Mouse (Mus musculus) ovary, postnatal 10 days (tissue): Measurements from ENCODE around the gene Ssbp2.

Experiments
- DNase-seq: peaks from one replicate; pipeline ENCODE4 v3.0.0; 2022; ENCODE audit warnings: low spot score

Ssbp2 gene

GRCm38 (mm10) chr13:91461711-91462351 is 1.7 kb downstream of the Ssbp2 start:
- DNase-seq, result peak; percentile 15

GRCm38 (mm10) chr13:91462395-91462794 is 2.3 kb downstream of the Ssbp2 start:
- no peak for DNase-seq

GRCm38 (mm10) chr13:91462893-91463481 is 2.9 kb downstream of the Ssbp2 start:
- DNase-seq, result no peak

- no peak for DNase-seq
These were observed 5.1 kb downstream of the Ssbp2 start for GRCm38 (mm10) chr13:91465002-91465715.

GRCm38 (mm10) chr13:91471566-91471965 is 11.5 kb downstream of the Ssbp2 start:
- DNase-seq, result no peak

GRCm38 (mm10) chr13:91471980-91472379 is 11.9 kb downstream of the Ssbp2 start:
- DNase-seq, result no peak

GRCm38 (mm10) chr13:91473527-91473926 is 13.4 kb downstream of the Ssbp2 start:
- DNase-seq, result no peak

- no peak for DNase-seq
These were observed 13.9 kb downstream of the Ssbp2 start for GRCm38 (mm10) chr13:91474027-91474426.

- no peak for DNase-seq
These were observed 15.8 kb downstream of the Ssbp2 start for GRCm38 (mm10) chr13:91475888-91476287.

GRCm38 (mm10) chr13:91476596-91477100 is 16.6 kb downstream of the Ssbp2 start:
- no peak for DNase-seq

GRCm38 (mm10) chr13:91478011-91478410 is 17.9 kb downstream of the Ssbp2 start:
- no peak for DNase-seq

GRCm38 (mm10) chr13:91484303-91484702 is 24.2 kb downstream of the Ssbp2 start:
- no peak for DNase-seq

GRCm38 (mm10) chr13:91492133-91492532 is 32.0 kb downstream of the Ssbp2 start:
- DNase-seq, result no peak

- no peak for DNase-seq
These were observed 37.0 kb downstream of the Ssbp2 start for GRCm38 (mm10) chr13:91497055-91497454.

- no peak for DNase-seq
These were observed 41.7 kb downstream of the Ssbp2 start for GRCm38 (mm10) chr13:91501735-91502134.

GRCm38 (mm10) chr13:91502642-91503373 is 42.7 kb downstream of the Ssbp2 start:
- DNase-seq, result no peak

- DNase-seq, result no peak
These were observed 48.9 kb downstream of the Ssbp2 start for GRCm38 (mm10) chr13:91508991-91509390.

GRCm38 (mm10) chr13:91509467-91509866 is 49.4 kb downstream of the Ssbp2 start:
- no peak for DNase-seq

GRCm38 (mm10) chr13:91514979-91515378 is 54.9 kb downstream of the Ssbp2 start:
- DNase-seq, result no peak

GRCm38 (mm10) chr13:91520073-91520750 is 60.1 kb downstream of the Ssbp2 start:
- no peak for DNase-seq

GRCm38 (mm10) chr13:91520968-91521367 is 60.9 kb downstream of the Ssbp2 start:
- DNase-seq, result no peak

GRCm38 (mm10) chr13:91526058-91526457 is 66.0 kb downstream of the Ssbp2 start:
- no peak for DNase-seq
